Mouse (Mus musculus) frontal cortex, postnatal 36 days (tissue): ENCODE data around the gene Muc5b.
"Not testable (repeated sequence)": the region's sequence is repeated elsewhere in the genome, so short reads cannot be mapped to it uniquely, and the experiment has no call there.

Experiments used
- DNase-seq, 2 experiments: peaks; one replicate each; pipeline ENCODE4 v3.0.0; 2022; ENCODE audit warnings: low spot score in 2 of 2

Muc5b gene

GRCm38 (mm10) chr7:141838779-141839178, at the start of gene Muc5b:
Gene Muc5b (plus strand): TSS chr7:141839070.
- no peak for DNase-seq

DNA sequence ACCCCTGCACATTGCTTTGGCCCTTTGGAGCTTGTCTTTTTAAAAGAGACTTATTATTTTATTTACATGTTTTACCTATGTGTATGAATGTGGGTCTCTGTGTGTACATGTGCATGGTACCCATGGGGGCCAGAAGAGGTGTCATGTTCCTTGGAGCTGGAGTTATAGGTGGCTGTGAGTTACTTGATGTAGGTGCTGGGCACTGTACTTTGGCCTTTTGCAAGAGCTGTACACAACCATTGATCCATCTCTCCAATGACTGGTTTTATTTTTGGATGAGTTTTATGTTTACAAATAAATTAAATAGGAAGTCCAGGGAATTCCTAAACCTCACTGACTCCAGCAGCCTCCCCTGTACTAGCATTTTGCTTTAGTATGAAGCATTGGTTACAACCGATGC, 44.6 kb upstream of the Muc5b start:
- no peak for DNase-seq

DNA sequence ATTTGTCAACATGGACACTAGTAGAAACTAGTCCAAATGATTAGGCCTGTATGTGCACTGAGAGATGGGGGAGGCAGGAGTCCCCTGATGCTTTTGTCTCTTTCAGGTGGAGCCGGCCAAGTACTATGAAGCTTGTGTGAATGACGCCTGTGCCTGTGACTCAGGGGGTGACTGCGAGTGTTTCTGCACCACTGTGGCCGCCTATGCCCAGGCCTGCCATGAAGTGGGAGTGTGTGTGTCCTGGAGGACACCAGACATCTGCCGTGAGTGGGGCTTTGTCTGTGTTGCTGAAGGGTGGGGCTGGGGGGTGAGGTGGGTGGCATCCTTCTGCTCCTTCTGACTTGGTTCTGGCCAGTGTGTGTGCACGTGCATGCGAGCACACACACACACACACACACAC, 35.7 kb upstream of the Muc5b start:
- DNase-seq: peak in 1 of 2 experiments; percentile 13

DNA sequence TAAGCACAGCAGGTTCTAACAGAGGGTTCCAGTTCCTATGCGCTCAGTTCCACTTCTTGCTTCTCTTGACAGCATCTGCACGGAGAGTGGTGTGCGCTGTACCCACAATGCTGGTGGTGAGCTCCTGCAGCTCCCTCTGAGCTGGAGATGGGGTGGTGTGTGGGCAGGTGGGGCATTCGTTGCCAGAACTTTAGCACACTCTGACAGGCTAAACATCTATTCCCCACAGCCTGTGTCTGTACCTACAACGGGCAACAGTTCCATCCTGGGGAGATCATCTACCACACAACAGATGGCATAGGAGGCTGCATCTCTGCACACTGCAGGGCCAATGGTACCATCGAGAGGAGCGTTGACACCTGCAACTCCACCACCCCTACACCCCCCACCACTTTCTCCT, 33.5 kb upstream of the Muc5b start:
- DNase-seq: peak; percentile 79 to 84

- not testable (repeated sequence) for DNase-seq
Measured at GRCm38 (mm10) chr7:141807823-141808222, 31.0 kb upstream of the Muc5b start.

GRCm38 (mm10) chr7:141809933-141810332, 28.9 kb upstream of the Muc5b start:
- not testable (repeated sequence) for DNase-seq

GRCm38 (mm10) chr7:141813321-141813720, 25.5 kb upstream of the Muc5b start:
- DNase-seq: no peak

- DNase-seq: no peak
Measured at GRCm38 (mm10) chr7:141815361-141815760, 23.5 kb upstream of the Muc5b start.

DNA sequence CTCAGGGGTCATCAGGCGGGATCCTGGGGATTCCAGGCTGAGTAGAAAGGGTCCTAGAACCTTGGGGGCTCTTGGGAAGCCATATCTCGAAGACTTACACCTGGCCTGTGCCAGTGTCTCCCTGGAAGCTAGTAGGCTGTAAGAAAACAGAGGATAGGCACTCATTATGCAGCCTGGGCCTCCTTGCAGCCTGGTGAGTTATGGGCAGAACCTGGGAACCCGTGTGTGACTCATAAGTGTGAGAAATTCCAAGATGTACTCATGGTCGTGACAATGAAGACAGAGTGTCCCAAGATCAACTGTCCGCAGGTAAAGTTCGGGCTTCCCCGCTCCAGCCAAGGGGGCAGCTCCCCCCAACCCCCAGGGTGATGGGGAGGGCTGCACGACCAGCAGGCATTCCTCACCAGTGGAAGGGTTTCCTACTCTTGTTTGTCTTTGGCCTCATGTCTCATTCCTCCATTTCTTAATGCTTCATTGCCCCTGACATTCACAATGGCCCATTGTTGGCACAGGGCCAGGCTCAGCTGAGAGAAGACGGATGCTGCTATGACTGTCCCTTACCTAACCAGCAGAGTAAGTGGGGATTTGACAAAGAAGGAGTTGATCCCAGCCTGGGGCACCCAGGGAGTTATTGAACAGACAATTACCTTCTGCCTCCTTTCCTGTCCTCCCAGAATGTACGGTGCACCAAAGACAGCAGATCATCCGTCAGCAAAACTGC, 21.4 kb upstream of the Muc5b start:
- DNase-seq: no peak

- no peak for DNase-seq
Measured at GRCm38 (mm10) chr7:141818267-141818666, 20.6 kb upstream of the Muc5b start.

DNA sequence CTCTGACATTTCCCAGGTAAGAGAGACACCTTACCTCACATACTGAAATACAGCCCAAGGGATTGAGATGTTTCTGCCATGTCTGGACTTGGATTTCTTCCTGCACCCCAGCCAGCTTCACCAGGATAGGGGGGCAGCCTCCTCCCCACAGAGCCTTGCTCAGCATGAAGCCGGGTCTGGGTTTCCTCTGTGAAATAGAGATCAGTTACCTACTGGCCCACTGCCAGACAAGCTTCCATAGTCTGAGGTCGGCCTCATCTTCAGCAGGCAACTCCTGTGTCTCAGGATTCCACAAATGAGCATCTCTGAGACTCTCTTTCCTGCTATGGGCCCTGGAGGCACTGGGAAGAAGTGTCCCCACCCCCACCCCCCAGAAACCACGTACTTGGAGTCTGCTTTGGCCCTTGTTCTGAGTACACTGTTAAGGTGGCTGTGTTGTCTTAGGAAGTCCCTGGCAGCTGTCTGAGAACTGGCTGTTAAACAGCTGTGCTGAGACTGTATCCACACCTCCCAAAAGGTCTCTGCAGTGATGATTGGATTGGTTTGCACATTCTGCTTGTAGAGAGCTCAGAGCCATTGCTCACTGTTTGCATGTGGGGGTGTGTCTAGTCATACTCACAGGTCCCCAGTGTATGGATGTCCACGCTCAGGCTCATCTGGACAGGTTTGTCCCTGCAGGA, 16.1 kb upstream of the Muc5b start:
- no peak for DNase-seq

- DNase-seq: no peak
Measured at GRCm38 (mm10) chr7:141823699-141824098, 15.2 kb upstream of the Muc5b start.

DNA sequence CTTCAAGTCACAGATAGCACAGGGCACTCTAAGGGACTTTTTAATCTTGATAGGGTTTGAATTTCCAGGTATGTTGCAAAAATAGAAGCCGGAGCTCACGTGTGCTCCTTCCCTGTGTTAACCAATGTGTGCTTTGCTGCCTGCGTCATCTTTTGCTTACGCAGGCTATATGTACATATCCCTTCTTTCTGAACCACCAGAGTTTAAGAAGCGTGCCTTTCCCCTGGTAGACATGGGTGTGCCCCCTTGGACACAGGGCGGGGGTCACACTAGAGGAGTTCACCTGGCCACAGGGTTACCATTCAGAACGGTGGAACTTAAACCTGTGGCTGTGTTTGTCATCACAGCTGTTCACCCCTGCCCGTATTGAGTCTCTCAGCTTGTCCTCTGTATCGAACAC, 14.5 kb upstream of the Muc5b start:
- no peak for DNase-seq

GRCm38 (mm10) chr7:141835941-141836340, 2.9 kb upstream of the Muc5b start:
- no peak for DNase-seq

- no peak for DNase-seq
Measured at GRCm38 (mm10) chr7:141836423-141836822, 2.4 kb upstream of the Muc5b start.

- no peak for DNase-seq
Measured at GRCm38 (mm10) chr7:141840354-141840753, 1.5 kb downstream of the Muc5b start.

DNA sequence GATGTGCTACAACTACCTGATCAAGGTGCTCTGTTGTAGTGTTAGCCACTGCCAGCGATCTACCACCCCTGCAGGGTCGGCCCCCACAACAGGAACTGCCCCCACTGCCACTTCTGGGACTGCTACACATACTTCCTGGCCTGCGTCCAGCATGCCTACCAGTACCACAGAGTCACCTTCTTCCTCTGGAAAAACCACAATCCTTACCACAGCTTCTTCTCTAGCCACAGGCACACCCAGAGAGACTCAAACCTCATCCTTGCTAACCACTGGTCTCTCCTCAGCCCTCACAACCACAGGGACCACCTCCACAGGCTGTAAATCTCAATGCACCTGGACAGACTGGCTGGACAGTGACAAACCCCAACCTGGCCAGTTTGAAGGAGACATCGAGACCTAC, 22.2 kb downstream of the Muc5b start:
- DNase-seq: no peak

GRCm38 (mm10) chr7:141869644-141870043, 30.8 kb downstream of the Muc5b start:
- no peak for DNase-seq

GRCm38 (mm10) chr7:141870553-141870952, 31.7 kb downstream of the Muc5b start:
- DNase-seq: no peak

DNA sequence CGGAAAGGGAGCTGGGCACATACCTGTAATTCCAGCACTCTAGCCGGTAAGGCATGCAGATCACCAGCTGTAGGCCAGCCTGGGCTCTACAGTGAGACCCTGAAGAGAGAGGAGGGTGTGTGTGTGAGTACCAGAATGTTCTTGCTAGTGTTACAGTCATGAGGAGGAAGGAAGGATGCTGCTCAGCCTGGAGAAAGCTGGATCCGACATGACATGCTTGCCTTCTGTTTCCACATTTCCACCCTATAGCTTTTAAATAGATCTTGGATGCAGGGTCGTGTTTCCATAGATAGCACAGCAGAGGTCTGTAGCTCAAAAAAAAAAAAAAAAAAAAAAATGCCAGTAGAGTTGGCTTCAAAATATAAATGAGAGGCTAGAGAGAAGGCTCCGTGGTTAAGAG, 36.0 kb downstream of the Muc5b start:
- peak; percentile 6 to 25 for DNase-seq

GRCm38 (mm10) chr7:141878813-141879212, 39.9 kb downstream of the Muc5b start:
- no peak for DNase-seq

- DNase-seq: no peak
Measured at GRCm38 (mm10) chr7:141892151-141892550, 53.3 kb downstream of the Muc5b start.

- no peak for DNase-seq
Measured at GRCm38 (mm10) chr7:141901825-141902224, 63.0 kb downstream of the Muc5b start.
